Mouse (Mus musculus) embryonic facial prominence, embryonic 13.5 days (tissue): ENCODE data around the gene Jade1. TPM values are rescaled to one million over a fixed set of nuclear protein-coding genes. Genes with fewer than 3 reads are reported as not detected.

Experiments
- ATAC-seq: fragments of 200-750 bp; cut with Nextera tagmentation; 2 replicates; pipeline ENCODE4 v1.8.0; 2017; ENCODE audit warnings: low read depth; ENCODE audit not compliant: insufficient number of reproducible peaks, insufficient read depth, low FRiP score, low TSS enrichment
- H3K27ac ChIP-seq: fragments of 300-500 bp; sonication (generic); 2 replicates; pipeline ENCODE4 v1.5.1; 2015; ENCODE audit warnings: moderate library complexity, mild to moderate bottlenecking, inconsistent platforms
- H3K27me3 ChIP-seq: fragments of 300-500 bp; sonication (generic); 2 replicates; pipeline ENCODE4 v1.6.1; 2015; ENCODE audit warnings: mild to moderate bottlenecking, inconsistent platforms
- H3K36me3 ChIP-seq: fragments of 300-500 bp; sonication (generic); 2 replicates; pipeline ENCODE4 v1.6.1; 2015; ENCODE audit warnings: mild to moderate bottlenecking, inconsistent platforms
- H3K4me1 ChIP-seq: fragments of 300-500 bp; sonication (generic); 2 replicates; pipeline ENCODE4 v1.6.1; 2015; ENCODE audit warnings: inconsistent platforms
- H3K4me2 ChIP-seq: fragments of 300-500 bp; sonication (generic); 2 replicates; pipeline ENCODE4 v1.6.1; 2015; ENCODE audit warnings: moderate library complexity, mild to moderate bottlenecking, inconsistent platforms
- H3K4me3 ChIP-seq: fragments of 300-500 bp; sonication (generic); 2 replicates; pipeline ENCODE4 v1.5.1; 2015; ENCODE audit warnings: mild to moderate bottlenecking, inconsistent platforms
- H3K9ac ChIP-seq: fragments of 300-500 bp; sonication (generic); 2 replicates; pipeline ENCODE4 v1.6.1; 2015; ENCODE audit warnings: mild to moderate bottlenecking, inconsistent platforms
- H3K9me3 ChIP-seq: fragments of 300-500 bp; sonication (generic); 2 replicates; pipeline ENCODE4 v1.6.1; 2016; ENCODE audit warnings: inconsistent platforms
- WGBS: fragments of 180-500 bp; shearing (Covaris S2); methylation state at CpG from one replicate; pipeline ENCODE4 v1.1.7; 2015; ENCODE audit warnings: mixed read lengths; 5-methylcytosine and 5-hydroxymethylcytosine counted together
- polyA plus RNA-seq: library from polyadenylated mRNA; unstranded; fragments of >200 nt; fragmentation: Nextera tagmentation; extraction: Ambion mirVana; gene quantifications from 2 replicates; pipeline ENCODE4 v1.2.1, GENCODE M21; 2015

Gene Jade1
- polyA plus RNA-seq, 1 experiment from 2014 or later, result 8.7 TPM

DNA sequence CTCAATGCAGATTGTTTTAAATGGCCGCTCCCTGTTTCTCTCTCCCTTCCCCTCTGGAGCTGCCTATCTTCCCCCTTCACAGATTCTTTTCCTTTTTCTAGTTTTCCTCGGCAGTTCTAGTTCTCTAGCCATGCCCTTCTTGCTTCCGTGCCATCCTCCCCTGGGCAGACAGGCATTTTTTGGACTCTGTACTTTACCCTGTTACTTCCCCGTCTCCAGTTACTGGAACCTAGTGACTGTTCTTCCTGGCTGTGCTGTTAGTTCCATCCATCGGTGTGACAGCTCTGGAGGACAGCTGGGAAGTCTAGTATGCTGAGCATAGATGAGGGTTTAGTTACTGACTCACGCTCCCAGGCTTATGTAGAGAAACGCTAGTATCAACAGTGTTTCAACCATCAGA is 65.4 kb downstream of the Jade1 start:
- Histone ChIP-seq H3K27ac (no peak overlapping the region), H3K9ac (no peak overlapping the region), H3K9me3 (no peaks in the 10 kb centered on the region), H3K27me3 (no peaks in the 10 kb centered on the region), H3K36me3 (peaks cover 6% of the 10 kb centered on the region; the same call in 1 of the 2 replicates), H3K4me3 (no peak overlapping the region), H3K4me1 (no peaks in the 10 kb centered on the region), H3K4me2 (no peak overlapping the region)
- WGBS, result 87% methylated on average over 7 of the region's 7 CpGs
- no peak for ATAC-seq

DNA sequence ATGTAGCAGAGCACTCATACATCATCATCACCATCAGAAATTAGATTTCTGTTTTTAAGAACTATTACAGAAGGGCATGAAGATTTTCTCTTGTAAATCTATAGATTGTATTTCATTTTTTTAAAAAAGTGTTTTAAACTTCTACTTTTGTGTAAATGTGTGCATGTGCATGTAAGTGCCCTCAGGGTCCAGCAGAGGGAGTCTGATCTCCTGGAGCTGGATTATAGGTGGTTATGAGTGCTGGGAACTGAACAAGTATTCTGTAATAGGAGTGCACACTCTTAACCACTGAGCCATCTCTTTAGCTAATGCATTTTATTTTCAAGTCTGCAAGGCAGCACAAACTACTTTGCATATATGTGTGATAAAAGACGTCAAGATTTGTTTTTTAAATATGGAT is 100.1 kb downstream of the Jade1 start:
- no peak overlapping the region for H3K27ac ChIP-seq
- H3K4me2 ChIP-seq, result no peak overlapping the region
- H3K9me3 ChIP-seq, result no peaks in the 10 kb centered on the region
- H3K4me3 ChIP-seq, result no peak overlapping the region
- WGBS, result 87% methylated on average over 1 of the region's 1 CpGs
- peaks cover 17% of the 10 kb centered on the region for H3K36me3 ChIP-seq
- H3K9ac ChIP-seq, result no peak overlapping the region
- no peak for ATAC-seq
- H3K27me3 ChIP-seq, result no peaks in the 10 kb centered on the region
- H3K4me1 ChIP-seq, result no peaks in the 10 kb centered on the region

Other genes with a start within 250 kb of the Jade1 start
- 28.9 and 30.0 TPM in 2 replicates for gene Sclt1, start 186.8 kb downstream of the Jade1 start, polyA plus RNA-seq
- 15.3 and 19.0 TPM in 2 replicates for gene D3Ertd751e, start 186.9 kb downstream of the Jade1 start, polyA plus RNA-seq